Mouse (Mus musculus): ENCODE measurements around the gene Rsph3a. TPM values are rescaled to one million over a fixed set of nuclear protein-coding genes. Genes with fewer than 3 reads are reported as not detected.
"Not testable (repeated sequence)": the region's sequence is repeated elsewhere in the genome, so short reads cannot be mapped to it uniquely, and the experiment has no call there.

The Rsph3a gene
- total RNA-seq, 2 experiments from 2014 or later: 44.3 to 45.8 TPM

DNA sequence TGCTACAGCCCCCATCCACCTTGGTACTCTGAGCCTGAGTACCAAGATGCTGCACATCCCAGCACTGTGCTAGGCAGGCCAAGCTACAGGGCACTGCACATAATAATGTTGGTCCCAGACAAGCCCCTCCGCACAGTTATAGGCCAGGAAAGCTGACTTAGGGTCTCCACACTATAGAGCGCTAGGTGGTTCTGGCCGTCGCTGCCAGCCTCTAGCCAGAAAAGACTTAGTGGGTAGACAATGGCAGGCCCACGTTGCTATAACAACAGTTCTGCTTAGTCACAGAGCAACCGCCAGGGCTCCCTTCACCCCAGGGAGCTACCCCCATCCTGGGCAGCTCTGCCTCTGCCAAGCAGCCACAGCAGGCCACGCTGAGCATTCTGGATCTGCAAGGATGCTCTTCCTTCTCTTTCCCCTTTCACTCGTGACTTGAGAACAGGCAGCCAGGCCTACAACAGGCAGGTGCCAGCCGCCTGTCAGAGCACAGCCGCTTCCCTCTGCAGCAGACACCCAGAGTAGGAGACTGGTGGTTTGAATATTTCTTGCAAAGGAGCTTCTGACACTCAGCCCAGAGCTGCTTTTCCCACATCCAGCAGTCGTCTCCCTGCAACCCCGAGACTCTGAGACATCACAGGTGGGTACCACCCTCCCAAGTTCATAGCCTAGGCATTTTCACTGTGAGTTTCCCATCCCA is 82.2 kb downstream of the Rsph3a start:
- DNase-seq (ENCODE audit: low spot score in 2 of 2): not testable (repeated sequence)

Other genes with a start within 250 kb of the Rsph3a start
- gene Fndc1, start 118.3 kb upstream of the Rsph3a start, total RNA-seq (2021): 1 to 10 TPM; 8.7 to 9.4 TPM
- gene Tagap, start 19.6 kb upstream of the Rsph3a start, total RNA-seq (2021): 1 to 10 TPM; 4.8 to 6.0 TPM
- gene Gm49673, start 202.2 kb downstream of the Rsph3a start, total RNA-seq (2021): under 1 TPM; 0.13 to 0.22 TPM
- gene Rnaset2a, start 202.5 kb downstream of the Rsph3a start, total RNA-seq (2021): 1 to 10 TPM; 7.8 to 7.9 TPM
- 10 to 100 TPM; 12.7 to 13.0 TPM for gene Fgfr1op, start 219.9 kb downstream of the Rsph3a start, total RNA-seq (2021)